Mouse (Mus musculus) adrenal gland, postnatal 4 days (tissue): Measurements from ENCODE around the gene Clstn2. TPM values are rescaled to one million over a fixed set of nuclear protein-coding genes. Genes with fewer than 3 reads are reported as not detected.
A peak's percentile ranks its signal among the peaks of the same experiment; 100 is the strongest.

Source experiments
- DNase-seq, 2 experiments: peaks; one replicate each; pipeline ENCODE4 v3.0.0; 2021 to 2022; ENCODE audit warnings: low spot score in 2 of 2, mixed read lengths in 2 of 2
- total RNA-seq, 2 experiments: library from RNA; stranded (reverse); gene quantifications; 2 replicates each; pipeline ENCODE4 v1.2.3; 2021

The Clstn2 gene
- total RNA-seq, 2 experiments from 2014 or later, result 4.3 to 4.6 TPM

- DNase-seq, result no peak
Measured at GRCm38 (mm10) chr9:97602476-97602875, 430.5 kb downstream of the Clstn2 start.

DNA sequence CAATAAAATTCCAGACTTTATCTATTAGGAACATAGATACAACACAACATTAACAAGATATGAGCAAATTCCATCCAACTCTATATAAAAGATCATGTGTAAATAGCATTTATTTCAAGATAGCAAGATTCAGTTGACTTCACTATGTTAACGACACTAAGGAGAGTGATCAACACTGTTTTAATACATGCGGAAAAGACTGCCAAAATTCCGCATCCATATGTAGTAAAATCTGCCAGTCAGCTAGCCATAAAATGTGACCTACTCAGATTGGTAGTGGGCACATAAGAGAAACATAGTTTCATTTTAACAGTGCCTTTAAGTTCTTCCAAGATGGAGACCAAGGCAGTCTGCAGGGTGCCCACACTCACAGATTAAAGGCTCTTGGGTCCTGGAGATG lies 434.0 kb downstream of the Clstn2 start:
- no peak for DNase-seq

DNA sequence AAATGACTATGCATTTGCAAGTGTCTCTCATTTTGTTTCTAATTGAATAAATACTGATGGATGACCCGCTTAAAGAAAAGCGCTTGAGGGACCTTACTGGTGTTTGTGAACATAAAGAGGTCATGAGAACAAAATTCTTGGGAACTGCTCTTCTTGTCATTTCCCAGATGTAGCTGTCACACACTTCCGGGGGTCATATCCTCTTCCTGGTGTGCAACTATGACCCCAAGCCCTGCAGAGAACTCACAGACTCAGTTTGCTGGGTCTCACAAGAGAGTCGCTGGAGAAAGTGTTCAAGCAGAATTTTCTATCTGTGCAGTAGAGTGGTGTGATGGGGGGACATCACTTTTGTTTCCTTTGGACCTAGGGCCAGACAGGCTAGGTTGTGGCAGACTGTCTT lies 442.3 kb downstream of the Clstn2 start:
- DNase-seq, result no peak

GRCm38 (mm10) chr9:97570881-97571280 lies 462.1 kb downstream of the Clstn2 start:
- DNase-seq, result no peak

- no peak for DNase-seq
Measured at GRCm38 (mm10) chr9:97563121-97563520, 469.9 kb downstream of the Clstn2 start.

DNA sequence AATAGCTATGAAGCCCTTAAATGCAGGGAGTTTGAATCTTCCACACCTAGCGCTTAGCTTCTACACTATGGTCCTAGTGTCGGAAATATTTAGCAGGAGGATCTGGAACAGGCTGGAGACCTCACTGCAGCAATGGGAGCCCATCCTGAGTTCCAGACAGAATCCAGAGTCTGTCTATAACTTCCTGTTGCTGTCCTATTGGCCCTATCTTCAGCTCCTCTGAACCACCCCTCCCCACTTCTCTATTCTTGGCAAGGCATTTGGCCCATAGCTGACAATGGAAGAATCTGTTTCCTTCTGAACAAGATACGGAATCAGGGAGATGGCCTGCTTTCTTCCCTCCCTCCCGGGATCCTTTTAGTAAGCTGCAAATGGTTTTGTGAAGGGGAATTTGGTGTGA lies 488.6 kb downstream of the Clstn2 start:
- no peak for DNase-seq

GRCm38 (mm10) chr9:97541419-97541818 lies 491.6 kb downstream of the Clstn2 start:
- DNase-seq, result no peak

DNA sequence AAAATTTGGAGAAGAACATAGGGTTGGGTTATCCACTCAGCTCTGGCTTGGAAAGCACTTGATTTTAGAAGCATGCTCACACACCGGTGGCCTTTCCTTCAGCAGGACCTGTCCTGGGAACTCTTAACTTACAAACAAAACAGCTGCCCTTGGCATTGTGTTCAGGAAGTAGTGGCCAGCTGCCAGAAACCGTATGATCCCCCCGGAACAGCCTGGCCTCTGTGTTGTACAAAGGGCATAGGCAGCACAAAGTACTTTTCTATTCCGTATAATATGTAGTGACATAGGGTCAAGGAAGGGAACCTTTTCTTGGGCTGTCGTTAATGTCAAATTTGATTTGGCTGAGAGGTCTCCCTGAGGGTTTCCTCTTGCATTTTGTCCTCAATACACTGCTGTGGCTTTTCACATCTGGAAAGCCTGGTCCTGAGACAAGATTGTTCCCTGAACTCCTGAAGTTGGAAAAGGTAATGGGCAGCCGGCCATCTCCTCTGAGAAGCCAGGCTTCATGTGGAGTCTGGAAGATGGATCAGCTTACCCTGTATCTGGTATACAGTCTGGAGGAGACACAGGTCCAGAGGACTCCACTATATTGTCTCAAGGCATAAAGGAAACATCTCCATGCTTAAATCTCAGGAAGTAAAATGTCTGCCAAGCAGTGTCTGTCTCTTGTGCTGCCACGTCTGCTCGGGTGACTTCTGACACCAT lies 494.8 kb downstream of the Clstn2 start:
- no peak for DNase-seq

- no peak for DNase-seq
Measured at GRCm38 (mm10) chr9:97534196-97534595, 498.8 kb downstream of the Clstn2 start.

DNA sequence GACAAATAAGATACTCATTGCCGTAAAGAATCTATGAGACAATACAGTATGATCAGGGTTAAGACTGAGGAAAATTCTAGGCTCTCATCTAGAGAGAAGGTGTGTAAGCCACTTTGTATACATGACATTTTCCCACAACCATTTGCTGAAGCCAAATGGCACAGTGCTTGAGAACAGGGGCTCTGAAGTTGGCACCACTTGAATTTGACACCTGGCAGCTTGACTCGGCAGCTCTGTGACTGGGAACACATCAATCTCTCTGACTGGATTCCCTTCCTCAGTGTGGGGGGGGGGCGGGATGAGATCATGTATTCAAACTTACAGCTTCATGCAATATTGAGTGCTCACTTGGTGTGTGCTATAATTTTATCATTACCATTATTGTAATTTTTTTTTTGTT lies 499.7 kb downstream of the Clstn2 start:
- no peak for DNase-seq

DNA sequence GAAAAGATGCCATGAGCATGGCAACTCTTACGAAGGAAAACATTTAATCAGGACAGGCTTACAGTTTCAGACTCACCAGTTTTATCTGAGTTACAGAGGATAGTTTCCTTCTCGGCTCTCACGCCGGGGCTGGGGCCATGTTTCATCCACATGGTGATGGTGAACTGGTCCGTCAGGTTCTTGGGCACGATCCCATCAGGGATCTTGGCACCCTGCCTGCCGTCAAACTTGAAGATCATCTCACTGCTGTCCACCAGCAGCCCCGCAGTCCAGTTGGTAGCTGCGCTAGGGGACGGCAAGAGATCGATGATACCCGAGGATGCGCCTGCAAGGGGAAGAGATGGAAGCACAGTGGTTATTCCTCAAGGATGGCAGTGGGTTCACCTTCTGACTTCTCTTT lies 500.4 kb downstream of the Clstn2 start:
- no peak for DNase-seq

GRCm38 (mm10) chr9:97527926-97528325 lies 505.1 kb downstream of the Clstn2 start:
- no peak for DNase-seq

GRCm38 (mm10) chr9:97527276-97527675 lies 505.7 kb downstream of the Clstn2 start:
- DNase-seq, result no peak

DNA sequence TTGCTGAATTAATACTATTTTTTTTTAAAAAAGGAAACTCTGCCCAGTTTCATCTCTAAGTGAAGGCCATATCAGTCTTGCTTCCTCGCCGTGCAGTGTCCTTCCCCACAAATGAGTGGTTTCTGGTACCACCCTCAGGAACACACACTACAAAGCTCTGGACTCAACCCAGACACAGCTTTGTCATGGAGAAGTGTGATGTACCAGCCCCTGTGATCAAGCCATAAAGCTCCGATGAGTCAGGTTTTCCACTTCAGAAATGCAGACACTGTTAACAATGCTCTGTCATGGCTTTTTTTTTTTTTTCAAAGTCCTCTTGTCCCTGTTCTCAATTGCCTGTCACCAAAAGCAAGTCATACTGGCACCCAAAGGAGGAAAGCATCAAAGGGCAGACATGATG lies 507.4 kb downstream of the Clstn2 start:
- DNase-seq, result no peak

DNA sequence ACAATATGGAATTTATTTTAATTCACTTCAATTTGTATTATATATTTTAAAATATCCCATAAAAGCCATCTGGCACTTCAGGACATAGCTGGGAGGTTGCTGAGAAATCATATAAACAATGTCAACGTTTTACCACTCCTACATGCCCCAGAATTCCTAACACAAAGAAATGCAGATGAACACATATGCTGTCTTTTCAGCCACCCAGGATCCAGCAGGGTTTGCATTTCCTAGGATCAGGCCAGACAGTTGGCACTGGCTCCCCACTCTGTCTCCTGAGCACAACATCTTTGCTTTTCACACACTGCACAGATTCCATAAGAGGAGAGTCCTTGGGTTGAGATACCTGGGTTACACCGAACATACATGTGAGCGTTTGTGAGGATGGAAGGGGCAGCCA lies 508.1 kb downstream of the Clstn2 start:
- no peak for DNase-seq

DNA sequence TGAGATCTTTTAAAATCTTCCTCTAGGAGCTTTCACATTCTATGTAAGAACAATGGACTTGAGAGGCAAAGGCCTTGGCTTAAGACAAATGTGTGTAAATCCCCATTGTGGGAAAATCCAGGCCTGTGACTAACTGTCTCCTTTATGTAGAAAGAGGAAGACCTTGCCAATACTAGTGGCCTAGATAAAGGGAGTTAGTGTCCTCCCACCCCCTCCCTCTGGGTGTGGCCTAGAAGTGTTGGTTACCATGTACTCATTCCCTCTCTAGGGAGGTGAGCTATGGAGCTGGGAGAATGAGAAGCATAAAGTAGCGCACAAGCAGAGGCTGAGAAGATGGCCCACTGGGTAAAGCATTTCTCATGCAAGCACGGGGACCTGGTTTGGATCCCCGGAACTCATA lies 512.2 kb downstream of the Clstn2 start:
- DNase-seq, result no peak

DNA sequence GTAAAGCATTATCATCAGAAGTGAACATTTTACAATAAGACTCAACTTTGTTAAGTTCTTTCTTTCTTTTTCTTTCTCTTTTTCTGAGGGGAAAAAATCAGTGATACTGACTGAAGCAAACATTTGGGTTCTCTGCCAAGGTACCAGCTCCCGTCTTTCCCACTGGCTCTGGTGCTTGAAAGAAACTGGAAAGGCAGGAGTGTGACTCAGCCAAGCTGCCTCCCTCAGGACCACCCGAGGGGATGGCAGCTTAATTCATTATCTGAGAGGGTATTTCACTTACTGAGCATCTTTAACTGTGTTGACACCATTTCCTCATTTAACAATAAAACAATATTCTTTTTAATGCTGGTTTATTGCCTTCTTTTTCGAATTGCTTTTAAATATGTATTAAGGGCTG lies 516.0 kb downstream of the Clstn2 start:
- DNase-seq, result no peak

- no peak for DNase-seq
Measured at GRCm38 (mm10) chr9:97514639-97515038, 518.3 kb downstream of the Clstn2 start.

DNA sequence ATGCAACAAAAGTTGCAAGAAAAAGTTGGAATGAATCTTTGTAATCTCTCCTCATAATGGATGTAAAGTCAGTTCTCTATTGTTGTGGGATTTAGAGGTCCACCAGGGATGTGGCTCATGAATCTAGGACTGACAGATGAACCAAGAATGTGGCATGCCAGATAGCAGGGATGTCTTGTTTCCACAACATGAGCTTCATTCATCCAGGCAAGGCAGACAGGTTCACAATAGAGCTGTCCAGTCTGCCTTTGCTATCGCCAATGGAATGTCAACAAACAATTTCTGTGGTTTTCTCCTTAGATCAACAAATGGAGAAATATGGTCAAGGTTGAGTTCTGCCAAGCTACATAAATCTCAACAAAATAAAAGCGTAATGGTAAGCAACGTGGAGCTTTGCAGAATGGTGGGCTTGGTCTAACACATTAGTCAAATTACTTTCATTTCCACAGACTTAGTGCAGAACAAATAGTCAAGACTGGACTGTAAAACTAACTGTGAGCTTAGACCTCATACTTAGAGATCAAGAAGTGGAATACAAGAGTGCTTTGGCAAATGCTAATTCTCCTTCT lies 520.6 kb downstream of the Clstn2 start:
- no peak for DNase-seq

DNA sequence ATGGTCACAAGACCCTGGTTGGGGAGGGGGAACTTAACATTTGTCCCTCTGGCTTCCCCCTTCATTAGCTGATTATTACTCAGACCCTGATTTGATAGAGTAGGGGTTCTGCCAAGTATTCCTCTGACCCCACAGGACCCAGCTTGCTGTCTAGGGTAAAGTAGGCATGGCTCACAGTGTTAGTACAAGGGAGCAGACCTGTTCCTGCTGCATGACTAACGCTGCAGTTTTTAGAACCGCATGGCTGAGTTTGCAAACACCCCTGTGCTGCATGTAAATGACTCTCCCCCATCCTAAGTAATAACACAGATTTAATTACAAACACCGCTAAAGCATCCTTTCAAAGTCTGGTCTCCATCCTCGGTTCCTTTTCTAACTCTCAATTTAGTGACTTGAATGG lies 531.6 kb downstream of the Clstn2 start:
- no peak for DNase-seq

DNA sequence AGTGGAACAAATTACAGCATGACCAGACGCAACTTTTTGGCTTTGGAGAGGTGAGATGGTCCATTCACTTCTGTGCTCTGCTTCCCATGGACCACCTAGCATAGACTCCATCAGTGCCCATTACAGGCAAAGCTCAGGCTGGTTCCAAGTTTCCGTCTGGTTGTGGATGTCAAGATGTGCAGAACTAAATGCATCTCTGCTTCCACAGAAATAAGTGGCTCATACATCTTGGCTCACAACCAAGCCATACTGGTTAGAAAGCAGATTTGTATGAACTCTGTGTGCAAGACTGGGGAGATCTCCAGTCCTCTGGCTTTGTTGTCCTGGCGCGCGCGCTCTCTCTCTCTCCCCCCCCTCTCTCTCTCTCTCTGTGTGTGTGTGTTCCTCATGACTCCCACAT lies 537.9 kb downstream of the Clstn2 start:
- DNase-seq, result no peak

- DNase-seq, result no peak
Measured at GRCm38 (mm10) chr9:97491626-97492025, 541.4 kb downstream of the Clstn2 start.

GRCm38 (mm10) chr9:97490591-97491176 lies 542.3 kb downstream of the Clstn2 start:
- peak in 1 of 2 experiments; percentile 30 for DNase-seq
